Mouse (Mus musculus) G1E-ER4 (cell line): ENCODE data around the gene Zfand4. TPM values are rescaled to one million over a fixed set of nuclear protein-coding genes. Genes with fewer than 3 reads are reported as not detected.
A peak's percentile ranks its signal among the peaks of the same experiment; 100 is the strongest.

Experiments used
- GATA1 ChIP-seq: IDR thresholded peaks from one replicate; pipeline ENCODE4 v1.8.0; 2012; ENCODE audit warnings: low read length, inconsistent platforms
- polyA plus RNA-seq: library from polyadenylated mRNA; stranded (reverse); fragments of >175 nt; gene quantifications from 2 replicates; pipeline ENCODE4 v1.2.3, GENCODE M21; 2012

Gene Zfand4
- polyA plus RNA-seq, 1 experiment, result 1.8 TPM

- no peak for TF ChIP-seq GATA1
Observed at GRCm38 (mm10) chr6:116282546-116282945, 18.5 kb downstream of the Zfand4 start.

GRCm38 (mm10) chr6:116283280-116283679 is 19.3 kb downstream of the Zfand4 start:
- no peak for TF ChIP-seq GATA1

- no peak for TF ChIP-seq GATA1
Observed at GRCm38 (mm10) chr6:116286321-116286720, 22.3 kb downstream of the Zfand4 start.

- TF ChIP-seq GATA1, result peak; percentile 14
Observed at GRCm38 (mm10) chr6:116286870-116287575, 23.0 kb downstream of the Zfand4 start.

GRCm38 (mm10) chr6:116311411-116311810 is 47.4 kb downstream of the Zfand4 start:
- no peak for TF ChIP-seq GATA1

GRCm38 (mm10) chr6:116319259-116319658 is 55.2 kb downstream of the Zfand4 start:
- no peak for TF ChIP-seq GATA1

- no peak for TF ChIP-seq GATA1
Observed at GRCm38 (mm10) chr6:116326641-116327040, 62.6 kb downstream of the Zfand4 start.

- TF ChIP-seq GATA1, result no peak
Observed at GRCm38 (mm10) chr6:116331396-116331795, 67.4 kb downstream of the Zfand4 start.

GRCm38 (mm10) chr6:116337466-116337834 is 73.4 kb downstream of the Zfand4 start:
- TF ChIP-seq GATA1, result no peak

- TF ChIP-seq GATA1, result no peak
Observed at GRCm38 (mm10) chr6:116337835-116338501, 73.9 kb downstream of the Zfand4 start, which contains the start of gene March8. March8 (plus strand) TSS chr6:116338024.

- TF ChIP-seq GATA1, result no peak
Observed at GRCm38 (mm10) chr6:116338520-116338919, 74.5 kb downstream of the Zfand4 start.

GRCm38 (mm10) chr6:116339088-116339487 is 75.1 kb downstream of the Zfand4 start:
- no peak for TF ChIP-seq GATA1

- TF ChIP-seq GATA1, result peak; percentile 49
Observed at GRCm38 (mm10) chr6:116340521-116340920, 76.5 kb downstream of the Zfand4 start.

GRCm38 (mm10) chr6:116347953-116348352 is 83.9 kb downstream of the Zfand4 start:
- no peak for TF ChIP-seq GATA1

- peak; percentile 13 for TF ChIP-seq GATA1
Observed at GRCm38 (mm10) chr6:116349997-116350396, 86.0 kb downstream of the Zfand4 start.

GRCm38 (mm10) chr6:116350643-116351042 is 86.6 kb downstream of the Zfand4 start:
- TF ChIP-seq GATA1, result no peak

GRCm38 (mm10) chr6:116351534-116351933 is 87.5 kb downstream of the Zfand4 start:
- TF ChIP-seq GATA1, result no peak
